Mouse (Mus musculus) thymus, postnatal 14 days (tissue): ENCODE measurements at regions not wholly inside any gene's neighbourhood (a gene's known extent, or its start where the extent isn't known, plus 50 kb on each side); places are given as distances from the start of the nearest gene placed in this dataset.

Experiments used
- DNase-seq: peaks from one replicate; pipeline ENCODE4 v3.0.0; 2021

DNA sequence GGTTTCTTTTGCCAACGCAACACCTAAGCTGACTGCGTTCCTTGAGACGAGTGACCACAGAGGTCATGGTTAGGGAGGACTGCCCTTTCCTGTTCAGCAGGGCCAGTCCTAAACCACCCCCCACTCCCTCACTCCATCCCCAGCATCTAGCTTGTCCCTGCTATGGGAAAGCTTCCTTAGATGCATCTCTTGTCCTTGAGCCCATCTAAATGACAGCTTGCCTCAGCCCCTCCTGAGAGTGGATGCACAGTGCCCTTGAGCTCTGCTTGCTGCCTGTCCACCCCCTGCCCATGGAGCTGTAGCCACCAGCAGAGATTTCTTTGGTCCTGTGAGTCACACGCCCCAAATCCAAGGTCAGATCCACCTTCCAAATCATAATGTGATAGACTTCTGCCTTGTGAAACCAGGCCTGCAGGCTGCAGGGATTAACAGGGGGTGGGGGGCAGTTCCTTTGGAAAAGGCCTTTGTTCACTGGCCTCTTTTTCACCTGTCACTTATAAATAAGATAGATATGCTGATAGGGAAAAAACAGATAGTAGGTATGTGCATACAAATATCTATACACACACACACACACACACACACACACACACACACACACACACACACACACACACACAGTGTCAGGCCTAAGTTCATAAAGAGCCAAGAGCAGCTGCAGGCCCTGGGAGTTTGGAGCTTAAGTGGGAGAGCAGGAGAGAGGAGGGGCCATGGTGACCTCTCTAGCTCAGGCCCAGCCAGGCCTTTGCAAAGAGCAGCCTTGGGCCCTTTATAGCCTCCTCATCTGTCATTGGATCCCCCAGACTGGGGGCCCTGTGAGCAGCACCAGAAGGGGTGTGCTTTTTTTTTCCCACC lies 56.4 kb upstream of the Adra2c start:
- no peak for DNase-seq

DNA sequence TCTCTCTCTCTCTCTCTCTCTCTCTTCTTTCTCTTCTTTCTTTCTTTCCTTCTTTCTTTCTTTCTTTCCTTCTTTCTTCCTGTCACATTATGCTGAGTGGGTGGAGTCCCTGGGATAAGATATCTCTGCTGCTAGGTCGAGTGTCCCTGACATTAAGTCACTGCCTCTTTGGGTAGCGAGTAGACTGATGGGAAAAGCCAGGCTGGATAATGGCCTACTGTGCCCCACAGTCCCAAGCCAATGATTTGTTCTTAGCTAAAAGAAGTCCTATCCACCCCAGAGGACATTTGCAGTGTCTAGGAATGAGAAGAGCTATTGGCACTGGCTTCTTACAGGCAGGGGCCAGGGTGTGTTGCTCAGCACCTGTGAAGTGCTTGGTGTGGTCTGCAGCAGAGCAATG lies 61.8 kb upstream of the Adra2c start:
- no peak for DNase-seq

DNA sequence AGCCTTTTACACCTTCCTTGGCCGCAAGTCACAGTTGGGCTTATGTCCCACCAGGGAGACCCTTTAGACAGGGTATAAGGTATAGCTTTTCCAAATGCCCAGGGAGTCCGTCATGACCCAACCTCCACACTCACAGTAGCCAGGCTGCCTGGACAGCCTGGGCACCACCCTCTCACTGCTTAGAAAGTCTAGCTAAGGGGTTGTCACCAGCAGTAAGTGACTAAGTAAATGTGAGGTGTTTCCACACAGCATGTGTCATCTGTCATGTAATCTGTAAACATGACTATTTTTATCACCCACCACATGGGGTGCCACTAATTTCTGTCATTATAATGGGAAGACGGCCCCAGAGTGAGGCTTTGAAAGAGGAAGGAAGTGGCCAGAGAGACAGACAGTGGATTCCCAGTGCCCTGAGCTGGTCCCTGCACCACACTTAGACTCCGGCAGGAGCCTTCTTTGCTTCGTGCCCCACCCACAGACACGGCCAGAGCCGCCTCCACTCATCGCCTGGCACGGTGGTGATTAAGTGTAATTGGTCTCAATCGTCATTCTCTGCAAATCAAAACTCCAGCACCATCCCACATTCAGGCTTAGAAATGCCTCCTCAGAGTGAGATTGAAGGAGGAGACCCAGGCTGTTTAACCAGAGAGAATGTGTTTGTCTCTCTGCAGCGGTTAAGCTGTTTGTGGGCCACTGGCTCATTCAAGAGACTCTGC lies 62.5 kb upstream of the Adra2c start:
- no peak for DNase-seq

DNA sequence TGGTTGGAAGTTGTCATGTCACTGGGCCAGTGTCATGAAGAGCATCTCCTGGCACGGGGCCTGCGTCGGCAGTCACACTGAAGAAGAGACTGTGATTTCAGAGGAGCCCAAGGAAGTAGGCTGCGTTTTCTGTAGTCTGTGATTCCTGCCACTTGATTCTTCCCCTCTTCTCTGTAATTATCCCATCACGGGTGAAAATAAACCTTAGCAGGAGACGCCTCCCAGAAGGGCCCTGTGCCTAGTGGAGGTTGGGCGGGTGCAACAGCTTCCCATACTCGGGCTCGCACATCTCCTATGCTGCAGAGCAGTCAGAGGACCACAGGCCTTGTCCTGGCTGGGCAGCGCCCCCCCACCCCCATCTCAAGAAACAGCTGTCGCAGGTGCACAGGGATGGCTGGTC lies 63.1 kb upstream of the Adra2c start:
- DNase-seq = no peak

DNA sequence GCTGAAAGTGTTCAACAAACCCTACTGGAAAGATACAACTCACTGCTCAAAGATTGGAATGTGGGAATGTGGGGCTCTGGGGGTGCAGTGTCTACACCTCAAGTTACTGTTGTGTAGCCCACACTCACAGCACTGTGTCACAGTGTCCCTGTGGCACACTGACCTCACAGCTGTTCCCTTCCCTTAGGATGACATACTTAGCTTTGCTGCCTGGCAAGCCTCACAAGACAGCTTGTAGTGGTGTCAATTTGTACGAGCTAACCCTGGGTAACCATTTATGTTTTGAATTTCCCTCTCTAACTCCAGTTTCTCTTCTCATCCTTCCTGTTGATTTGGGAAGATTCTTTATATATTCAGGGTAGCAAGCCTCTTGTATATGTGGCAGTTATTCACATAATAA lies 68.8 kb upstream of the Adra2c start:
- no peak for DNase-seq

DNA sequence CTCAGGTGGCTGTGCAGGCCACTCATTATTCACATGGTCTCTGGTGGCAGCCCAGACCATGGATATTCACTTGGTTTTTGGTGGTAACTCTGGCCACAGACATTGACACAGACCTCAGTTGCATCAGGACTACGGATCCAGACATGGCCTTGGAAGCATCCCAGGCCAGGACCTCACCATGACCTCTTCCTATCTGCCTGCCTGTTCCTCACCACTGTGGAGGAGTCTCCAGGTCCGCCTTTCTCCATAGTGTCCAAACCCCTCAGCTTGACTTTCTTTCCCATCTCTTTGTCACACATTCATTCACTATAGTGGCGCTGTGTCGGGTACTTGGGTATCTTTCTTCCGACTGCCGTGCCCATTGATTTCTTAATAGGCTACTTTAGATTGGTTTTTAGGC lies 74.1 kb upstream of the Adra2c start:
- no peak for DNase-seq

DNA sequence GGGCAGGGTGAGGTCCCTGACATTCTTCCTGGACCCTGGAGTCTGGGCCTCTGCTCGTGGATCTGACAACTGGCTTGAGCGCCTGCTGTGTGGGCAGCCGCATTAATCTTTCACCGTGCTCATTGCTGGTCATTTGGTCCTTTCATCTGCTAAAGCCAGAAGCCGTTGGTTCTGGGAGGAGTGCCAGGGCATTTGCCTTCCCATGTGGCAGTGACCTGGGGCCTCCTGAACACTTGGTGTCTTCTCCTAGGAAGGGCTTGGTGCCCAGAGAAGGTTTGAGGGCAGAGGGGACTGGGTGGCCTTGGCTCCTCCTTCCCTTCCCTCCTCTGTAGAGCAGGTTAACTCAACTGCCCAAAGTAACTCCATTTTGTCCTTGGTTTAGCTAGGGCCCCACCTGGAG lies 79.7 kb upstream of the Adra2c start:
- DNase-seq = no peak

DNA sequence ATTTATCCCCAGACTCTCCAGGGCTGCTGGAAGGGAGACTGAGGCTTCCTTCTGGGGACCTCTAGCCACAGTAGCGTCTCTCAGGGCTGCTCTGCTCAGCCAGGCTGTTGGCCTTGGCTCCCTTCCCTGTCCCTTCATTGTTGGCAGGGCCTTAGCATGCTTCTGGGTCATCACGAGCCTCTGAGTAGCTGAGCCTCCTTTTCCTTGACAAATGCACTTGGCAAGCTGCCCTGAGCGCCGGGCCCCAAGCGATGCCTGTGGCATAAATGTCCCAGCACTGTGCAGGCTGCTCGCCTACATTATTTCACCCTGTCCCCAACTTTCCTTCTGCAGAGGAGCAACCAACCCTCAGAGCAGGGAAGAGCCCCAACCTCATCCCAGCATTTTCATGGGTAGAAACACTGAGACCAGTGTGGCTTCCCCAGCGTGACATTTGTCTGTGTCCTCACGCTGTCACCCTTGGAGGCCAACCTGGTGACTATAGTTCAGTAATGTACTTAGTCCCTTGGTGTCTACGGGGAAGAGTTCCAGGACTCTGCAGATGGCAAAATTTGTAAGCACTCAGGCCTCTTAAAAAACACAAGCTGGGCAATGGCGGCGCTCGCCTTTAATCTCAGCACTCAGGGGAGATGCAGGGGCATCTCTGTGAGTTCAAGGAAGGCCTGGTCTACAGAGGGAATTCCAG lies 83.7 kb upstream of the Lrpap1 start:
- no peak for DNase-seq

DNA sequence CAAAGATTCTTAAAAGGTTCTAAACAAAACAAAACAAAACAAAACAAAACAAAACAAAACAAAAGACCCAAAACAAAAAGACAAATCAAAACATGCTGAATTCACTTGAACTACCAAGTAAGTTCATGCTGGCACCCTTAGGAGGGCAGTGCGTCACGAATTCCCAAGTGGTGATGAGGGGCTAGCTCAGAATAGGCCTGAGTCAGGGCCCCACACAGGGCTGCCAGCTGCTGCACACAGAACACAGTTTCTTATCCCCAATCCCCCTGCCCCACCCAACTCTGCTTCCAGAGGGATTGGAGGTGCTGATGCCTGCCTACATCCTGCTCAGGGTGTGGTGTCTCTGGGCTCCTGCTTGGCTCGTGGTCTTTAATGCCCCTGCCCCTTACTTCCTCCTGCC lies 80.3 kb upstream of the Lrpap1 start:
- DNase-seq = no peak

DNA sequence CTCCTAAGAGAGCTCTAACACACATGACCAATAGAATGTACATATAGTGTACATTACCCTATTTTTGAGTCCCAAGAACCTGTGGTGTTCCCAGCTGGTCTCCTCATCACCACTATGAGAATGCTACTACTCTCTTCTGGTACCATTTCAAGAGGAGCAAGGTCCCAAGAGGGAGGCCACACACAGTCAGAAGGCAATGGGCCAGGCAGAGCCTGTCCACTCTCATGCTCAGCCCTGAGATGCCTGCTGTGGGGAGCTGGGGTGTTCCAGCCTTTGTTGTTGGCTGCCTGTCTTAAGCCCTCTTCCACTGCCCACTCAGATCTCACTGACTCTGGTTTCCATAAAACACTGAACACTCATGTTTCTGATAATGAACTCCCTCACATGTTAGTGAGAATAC lies 79.7 kb upstream of the Lrpap1 start:
- no peak for DNase-seq

DNA sequence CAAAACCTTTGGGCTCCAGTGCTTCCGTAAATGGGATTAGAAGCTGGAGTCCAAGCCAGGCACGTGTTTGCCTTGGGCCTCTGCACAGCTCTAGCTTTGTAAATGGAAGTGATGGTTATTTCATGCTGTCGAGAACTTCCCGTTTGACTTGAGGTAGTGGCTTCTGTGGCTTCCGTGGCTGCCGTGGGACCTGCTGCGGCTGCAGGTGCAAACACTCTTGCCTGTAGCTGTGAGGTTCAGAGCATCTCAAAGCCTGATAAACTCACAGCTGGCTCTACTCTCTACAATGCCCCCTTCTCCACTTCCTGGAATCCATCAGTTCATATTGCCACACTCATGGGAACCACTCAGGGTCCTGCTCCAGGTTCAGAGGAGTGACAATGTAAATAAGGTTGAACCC lies 77.9 kb upstream of the Lrpap1 start:
- DNase-seq = peak; percentile 60

DNA sequence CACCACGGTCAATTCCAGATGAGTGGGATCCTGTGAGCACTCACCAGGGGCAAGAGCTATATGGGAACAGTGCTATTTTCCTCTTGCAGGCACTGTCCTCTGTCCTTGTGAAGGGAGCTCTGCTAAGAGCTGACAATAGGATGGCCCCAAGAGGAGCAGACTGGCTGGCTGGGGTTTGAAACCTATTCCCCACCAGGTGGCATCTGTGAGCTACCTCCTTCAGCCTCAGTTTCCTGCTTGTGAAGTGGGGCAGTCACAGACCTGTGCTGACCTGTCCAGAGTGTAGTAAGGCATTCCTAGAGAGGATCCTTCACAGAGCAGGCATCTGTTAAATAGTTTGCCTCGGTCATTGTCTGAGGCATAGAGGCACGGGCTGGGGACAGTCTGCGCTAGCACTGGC lies 71.8 kb upstream of the Lrpap1 start:
- peak; percentile 23 for DNase-seq

DNA sequence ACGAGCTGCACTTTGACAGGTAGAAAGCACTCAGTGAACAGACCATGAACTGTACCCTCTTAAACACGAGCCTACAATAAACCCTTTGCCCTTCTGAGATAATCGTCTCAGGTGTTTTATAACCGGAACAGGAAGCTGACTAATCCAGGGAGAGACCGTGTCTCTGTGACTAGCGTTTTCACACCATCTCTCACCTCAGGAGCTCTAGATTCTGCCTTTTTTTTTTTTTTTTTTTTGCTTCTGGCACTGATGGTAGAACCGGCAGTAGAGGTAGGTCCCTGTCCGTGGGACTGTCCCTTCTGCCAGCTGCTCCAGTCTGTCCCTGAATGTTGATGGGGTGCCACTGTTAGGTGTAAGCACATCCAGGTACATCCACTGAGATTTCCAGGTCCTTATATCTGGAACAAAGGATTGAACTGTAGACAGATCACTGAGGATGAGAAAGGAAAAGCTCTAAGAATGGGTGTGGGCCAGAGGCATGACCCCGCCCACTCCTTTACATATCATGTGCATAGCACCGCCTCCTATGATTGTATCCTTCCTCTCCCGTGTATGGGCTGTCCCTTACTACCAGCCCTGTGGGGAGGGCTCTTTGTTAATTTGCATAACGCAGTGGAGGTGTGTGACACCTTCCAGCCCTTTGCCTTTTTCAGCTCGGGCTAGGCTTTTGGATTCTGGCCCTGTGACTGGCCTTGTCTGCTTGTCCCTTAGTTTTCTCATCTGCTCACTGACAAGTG lies 70.7 kb upstream of the Lrpap1 start:
- DNase-seq = peak; percentile 20

DNA sequence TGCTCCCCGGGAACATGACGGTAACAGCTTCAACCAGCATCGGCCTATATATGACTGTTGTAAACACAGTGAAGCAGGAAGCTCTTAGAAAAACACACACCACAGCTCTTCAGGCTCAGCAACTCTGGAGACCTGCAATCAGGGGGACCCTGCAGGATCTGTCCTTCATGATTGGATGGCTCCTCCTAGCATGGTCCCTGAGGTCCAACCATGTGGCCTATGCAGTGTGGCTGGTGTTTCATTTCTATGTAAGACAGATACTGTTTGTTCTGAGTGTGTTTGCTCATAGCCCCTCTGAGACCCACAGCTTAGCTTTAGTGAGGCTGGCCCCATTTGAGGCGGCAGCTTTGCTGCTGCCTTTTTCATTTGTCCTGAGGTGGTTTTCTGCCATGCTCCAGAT lies 68.8 kb upstream of the Lrpap1 start:
- DNase-seq = no peak

DNA sequence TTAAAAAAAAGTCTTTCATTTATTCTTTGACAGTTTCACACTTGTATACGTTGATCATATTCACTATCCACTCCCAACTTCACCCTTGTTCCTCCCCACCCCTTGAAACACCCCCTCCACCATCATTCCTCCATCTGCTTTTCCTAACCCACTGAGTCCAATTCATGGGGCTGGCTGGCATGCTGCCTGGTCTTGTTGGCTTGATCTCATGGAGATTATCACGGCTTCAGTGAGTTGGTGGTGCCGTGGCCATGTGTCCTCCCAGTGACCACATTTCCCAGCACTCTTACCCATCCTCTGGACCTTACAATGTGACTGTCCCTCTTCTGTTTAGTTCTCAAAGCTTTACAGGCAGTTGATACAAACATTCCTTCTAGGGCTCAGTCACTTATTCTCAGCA lies 65.8 kb upstream of the Lrpap1 start:
- no peak for DNase-seq

DNA sequence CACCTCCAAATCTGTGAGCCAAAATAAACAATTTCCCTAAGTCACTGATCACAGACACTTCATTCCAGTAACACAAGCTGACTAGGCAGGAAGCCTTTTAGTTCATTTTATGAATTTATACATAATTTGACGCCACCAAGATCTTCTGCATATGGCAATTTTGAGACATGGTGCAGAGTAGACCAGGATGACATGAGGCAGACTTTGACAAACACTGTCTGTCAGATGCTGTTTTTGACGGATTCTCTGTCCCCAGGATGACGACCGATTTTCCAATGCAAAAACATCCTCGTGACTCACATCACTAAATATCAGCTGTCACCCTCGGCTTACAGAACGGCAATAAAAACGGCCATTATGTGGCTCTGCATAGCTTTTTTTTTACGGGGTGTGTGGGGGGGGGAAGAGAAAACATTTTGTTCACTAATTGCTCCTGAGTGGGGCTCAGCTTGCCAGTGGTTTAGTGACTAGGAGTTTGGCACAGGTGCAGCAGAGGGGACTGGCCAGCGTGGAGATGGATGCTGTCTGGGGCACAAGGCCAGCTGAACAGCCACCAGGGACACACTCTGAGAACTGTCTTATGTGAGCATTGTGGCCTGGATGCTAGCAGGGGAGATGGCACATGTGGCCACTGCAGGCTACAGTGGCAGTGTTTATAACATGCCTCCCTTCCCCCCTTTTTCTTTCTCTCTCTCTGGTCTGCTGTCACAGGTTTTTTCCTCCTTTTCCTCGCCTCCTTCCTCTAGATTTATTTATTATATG lies 65.0 kb upstream of the Lrpap1 start:
- DNase-seq = no peak

DNA sequence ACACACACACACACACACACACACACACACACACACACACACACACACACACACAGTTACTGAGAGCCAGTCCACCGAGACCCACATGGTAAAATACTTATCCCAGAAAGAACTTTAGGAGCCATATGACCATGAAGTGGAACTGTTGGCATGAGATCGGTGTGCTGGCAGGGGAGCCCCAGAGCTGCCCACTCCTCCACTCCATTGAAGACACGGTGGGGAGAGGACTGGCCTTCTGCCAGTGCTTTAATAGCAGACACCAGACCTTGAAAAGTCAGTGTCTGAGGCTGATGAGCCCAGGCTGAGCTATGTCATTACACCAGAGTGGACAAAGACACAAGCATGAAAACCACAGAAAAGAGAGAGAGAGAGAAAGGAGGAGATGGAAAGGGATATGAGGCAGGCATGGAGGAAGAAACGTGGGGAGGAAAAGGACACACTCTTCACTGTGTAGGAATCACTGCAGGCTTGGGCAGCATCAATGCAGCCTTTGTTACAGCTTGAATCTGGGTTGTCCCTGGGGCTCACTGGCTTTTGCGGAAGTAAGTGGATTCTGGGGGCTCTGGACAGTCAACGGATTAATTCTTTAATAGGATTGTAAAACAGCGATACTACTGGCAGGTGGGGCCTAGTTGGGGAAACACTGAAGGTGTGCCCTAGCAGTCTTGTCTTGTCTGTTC lies 64.2 kb upstream of the Lrpap1 start:
- DNase-seq = no peak

DNA sequence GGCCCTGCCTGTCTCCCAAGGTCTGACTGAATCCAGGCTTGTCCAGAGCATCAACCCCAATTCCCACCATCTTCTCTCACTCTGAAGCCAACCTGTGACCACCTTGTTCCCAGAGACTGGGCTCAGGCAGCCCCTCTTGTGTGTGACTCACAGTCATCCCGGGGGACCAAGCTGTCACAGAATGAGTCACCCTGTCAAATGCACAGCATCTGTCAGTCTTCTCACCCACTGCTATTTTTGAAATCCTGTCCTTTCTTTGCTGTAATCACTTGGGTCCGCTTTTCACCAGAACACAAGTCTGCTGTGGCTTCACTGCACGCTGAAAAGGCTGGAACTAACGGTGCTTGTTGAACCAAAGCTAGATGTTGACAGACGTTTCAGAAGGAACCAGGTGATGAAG lies 63.3 kb upstream of the Lrpap1 start:
- DNase-seq = no peak

DNA sequence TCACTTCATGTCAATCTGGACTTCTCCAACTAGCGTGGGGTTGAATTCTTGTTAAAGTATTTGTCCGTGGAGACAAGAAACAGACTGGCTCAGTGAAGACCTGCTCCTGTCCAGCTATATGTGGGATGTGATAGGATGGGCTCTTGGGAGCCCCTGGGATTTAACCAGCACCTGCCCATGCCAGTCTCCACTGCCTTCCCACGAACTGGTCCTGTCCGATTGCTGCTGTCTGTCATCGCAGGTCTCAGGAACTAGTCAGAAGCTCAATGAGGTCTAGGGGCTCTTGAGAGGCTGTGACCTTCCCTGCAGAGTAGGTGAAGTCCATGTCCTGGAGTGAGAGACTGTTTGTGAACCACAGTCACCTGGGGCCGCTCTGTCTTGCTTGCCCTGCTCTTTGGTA lies 62.8 kb upstream of the Lrpap1 start:
- no peak for DNase-seq

DNA sequence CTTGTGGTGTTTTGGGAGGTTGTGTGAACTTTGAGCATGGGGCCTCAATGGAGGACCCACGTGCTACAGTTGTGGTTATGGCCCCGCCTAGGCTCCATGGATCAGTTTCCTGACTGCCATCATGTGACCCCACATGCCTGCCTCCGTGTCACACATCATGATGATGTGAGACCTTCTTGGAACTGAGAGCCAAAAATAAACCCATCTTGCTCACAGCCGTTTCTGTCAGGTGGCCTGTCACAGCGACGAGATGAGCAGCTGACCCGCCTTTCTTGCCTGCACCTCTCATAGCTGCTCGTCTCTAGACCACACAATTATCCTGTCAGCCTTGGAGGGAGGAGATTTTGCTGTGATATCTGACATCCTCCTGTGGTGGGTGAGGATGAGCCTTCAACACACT lies 60.4 kb upstream of the Lrpap1 start:
- DNase-seq = peak; percentile 46

DNA sequence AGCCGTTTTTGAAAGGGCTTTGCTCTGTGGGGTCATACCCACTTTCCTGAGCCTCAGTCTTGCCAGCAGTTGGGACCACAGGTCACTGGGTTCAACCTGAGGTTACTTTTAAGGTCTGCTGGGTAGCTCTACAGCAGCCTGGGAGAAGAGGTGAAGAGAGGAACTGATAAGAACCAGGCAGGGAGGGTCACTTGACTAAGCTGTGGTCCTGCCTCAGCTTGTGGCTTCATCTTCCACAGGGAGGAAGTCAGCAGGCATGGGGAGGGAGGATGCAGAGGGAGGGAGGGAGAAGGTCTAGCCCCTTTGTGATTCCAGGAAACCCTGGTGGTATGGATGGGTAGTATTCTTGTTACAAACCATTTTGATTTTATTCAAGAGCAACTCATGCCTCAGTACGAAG lies 59.9 kb upstream of the Lrpap1 start:
- DNase-seq = no peak

DNA sequence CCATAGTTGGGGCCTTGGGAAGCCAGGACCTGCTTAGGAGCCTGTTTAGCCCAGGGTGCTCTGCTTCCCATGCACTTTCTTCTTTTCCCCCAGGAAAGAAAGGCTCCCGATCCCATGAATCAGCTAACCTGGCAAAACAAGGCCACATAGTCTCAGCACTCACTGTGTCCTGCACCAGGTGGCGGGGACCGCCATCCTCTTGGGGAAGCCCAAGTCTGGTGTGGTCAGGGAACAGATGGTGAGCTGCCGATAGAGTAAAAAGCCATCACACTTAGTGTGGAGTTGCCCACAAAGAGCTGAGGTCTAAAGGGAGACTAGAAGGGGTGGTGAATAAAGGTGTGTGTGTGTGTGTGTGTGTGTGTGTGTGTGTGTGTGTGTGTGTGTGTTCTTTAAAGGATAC lies 57.0 kb upstream of the Lrpap1 start:
- DNase-seq = no peak
